Mouse (Mus musculus): ENCODE results near the gene Kdf1.

DNA sequence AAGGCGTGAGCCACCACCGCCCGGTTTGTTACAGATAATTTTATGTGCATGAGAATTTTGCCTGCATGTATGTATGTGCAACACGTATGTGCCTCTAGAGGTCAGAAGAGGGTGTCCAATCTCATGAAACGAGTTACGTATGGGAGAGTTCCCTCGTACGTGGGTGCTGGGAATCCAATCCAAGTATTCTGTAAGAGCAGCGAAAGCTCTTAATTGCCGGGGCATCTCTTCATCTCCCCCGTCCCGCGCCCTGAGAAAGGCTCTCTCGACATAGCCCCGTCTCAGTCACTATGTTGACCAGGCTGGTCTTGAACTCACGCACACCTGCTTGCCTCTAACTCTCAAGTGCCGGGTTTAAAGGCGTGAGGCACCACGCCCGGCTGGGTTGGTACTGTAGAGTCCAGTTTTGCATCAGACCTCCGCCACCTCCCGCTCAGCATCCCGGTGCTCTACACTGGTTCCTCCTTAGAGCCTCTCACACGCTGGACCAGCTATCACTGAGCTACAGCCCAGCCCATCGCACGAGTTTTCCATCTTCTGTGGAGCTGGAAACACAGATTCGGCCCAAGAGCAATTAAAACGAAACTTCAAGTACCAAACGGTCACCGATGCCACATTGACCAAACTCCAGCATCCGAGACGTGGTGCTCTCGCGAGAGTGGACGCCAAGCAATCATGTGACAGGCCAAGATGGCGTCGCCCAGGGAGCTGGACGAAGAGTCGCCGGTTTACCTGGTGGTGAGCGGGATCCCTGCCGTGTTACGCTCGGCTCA, 55.5 kb downstream of the Kdf1 start, which contains the start of gene Gpatch3:
- TF ChIP-seq EP300 (IDR thresholded peaks at IDR 0.05; ENCODE audit: low read depth) (peak; percentile 72), CTCF (IDR thresholded peaks at IDR 0.05; ENCODE audit: low read depth) (peak; percentile 36; the same call in 1 of the 2 replicates)

Measured in liver, embryonic 14.5 days (tissue).